Mouse (Mus musculus) brain, embryonic 14.5 days (tissue): ENCODE measurements around the gene Ice1. TPM values are rescaled to one million over a fixed set of nuclear protein-coding genes. Genes with fewer than 3 reads are reported as not detected.
A peak's percentile ranks its signal among the peaks of the same experiment; 100 is the strongest.

Experiments used
- DNase-seq: peaks from one replicate; pipeline ENCODE4 v3.0.0-alpha.2; 2011; ENCODE audit warnings: low read depth
- CTCF ChIP-seq: fragments of 200-500 bp; IDR thresholded peaks from 2 replicates; pipeline ENCODE4 v1.5.1; 2012; ENCODE audit warnings: inconsistent platforms, mild to moderate bottlenecking, moderate library complexity, borderline replicate concordance; ENCODE audit not compliant: insufficient read depth, insufficient read length; ENCODE audit errors: extremely low read depth
- POLR2A ChIP-seq: fragments of 200-500 bp; IDR thresholded peaks from 2 replicates; pipeline ENCODE4 v1.6.1; 2012; ENCODE audit warnings: mild to moderate bottlenecking, inconsistent platforms, borderline replicate concordance; ENCODE audit not compliant: poor library complexity, insufficient read depth, insufficient read length, severe bottlenecking; ENCODE audit errors: extremely low read depth
- polyA plus RNA-seq: library from polyadenylated mRNA; depleted of rRNA; stranded (reverse); fragments of >200 nt; gene quantifications from 2 replicates; pipeline ENCODE4 v1.2.3, GENCODE M21; 2012; rRNA removed

Gene Ice1
- 119 and 121 TPM in 2 replicates for polyA plus RNA-seq

DNA sequence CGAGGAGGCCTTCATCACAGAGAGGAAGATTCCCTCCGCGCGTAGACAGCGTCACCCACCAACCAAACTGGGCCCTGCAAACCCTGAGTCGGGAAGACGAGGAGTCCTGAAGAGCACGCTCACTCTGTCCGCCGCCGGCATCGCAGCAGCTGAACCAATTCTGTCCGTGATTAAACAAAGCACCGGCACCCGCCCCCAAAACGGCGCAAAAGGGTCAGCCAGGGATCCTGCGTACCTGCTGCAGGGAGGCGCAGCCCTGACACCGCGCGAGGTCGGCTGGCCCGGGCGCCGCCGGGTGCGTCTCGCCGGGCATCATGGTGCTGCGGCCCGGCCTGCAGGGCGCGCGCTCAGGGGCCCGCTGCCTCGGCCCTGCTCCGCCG, at the start of gene Ice1:
Gene Ice1 (minus strand): TSS at position 353 of the 380 bp plus-strand sequence.
- TF ChIP-seq POLR2A (no peak), CTCF (no peak)
- peak; percentile 66 for DNase-seq

GRCm38 (mm10) chr13:70685825-70686224, 48.4 kb upstream of the Ice1 start:
- DNase-seq = no peak

GRCm38 (mm10) chr13:70684976-70685609, 47.7 kb upstream of the Ice1 start:
- TF ChIP-seq CTCF = no peak
- no peak for TF ChIP-seq POLR2A
- DNase-seq = peak; percentile 56

More at GRCm38 (mm10) chr13:70685825-70686224, 48.4 kb upstream of the Ice1 start:
- TF ChIP-seq POLR2A (no peak), CTCF (no peak)

GRCm38 (mm10) chr13:70681411-70682183, 44.2 kb upstream of the Ice1 start:
- TF ChIP-seq CTCF (no peak), POLR2A (no peak)
- DNase-seq = no peak

DNA sequence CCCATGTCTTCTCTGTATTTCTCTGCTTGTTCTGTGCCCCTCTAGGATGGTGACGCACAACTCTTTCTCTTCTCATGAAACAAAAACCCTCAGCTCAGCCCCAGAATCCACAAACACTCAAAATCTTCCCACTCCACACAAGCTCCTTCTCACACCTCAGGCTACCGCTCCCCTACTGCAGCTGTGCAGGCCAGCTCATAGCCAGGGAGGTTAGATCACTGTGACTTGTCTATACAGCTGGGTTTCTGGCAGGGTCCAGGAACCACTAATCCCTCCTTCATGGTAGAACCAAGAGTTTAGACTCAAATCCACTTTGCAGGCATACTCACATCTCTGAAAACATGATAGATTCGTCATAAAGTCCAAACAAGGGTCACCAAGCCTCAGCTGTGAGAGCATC, 42.9 kb upstream of the Ice1 start:
- TF ChIP-seq POLR2A = no peak
- no peak for TF ChIP-seq CTCF
- no peak for DNase-seq

DNA sequence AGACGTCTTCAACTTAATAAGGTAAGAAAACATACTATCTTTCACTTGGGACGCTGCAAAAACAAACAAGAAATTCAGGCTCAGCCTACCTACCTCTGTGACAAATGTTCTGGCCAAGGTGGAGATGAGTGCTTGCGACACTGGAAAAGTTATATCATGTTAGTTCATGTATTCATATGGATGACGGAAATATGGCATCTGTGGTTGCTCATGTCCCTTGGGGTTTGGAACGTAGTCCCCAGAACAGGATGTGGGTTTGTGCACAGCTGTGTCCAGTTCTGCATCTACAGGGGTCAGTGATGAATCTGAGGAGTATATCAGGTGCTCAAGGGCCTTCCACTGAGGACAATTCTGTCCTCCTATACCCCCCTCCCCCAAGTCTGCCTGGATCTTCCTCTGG, 40.3 kb upstream of the Ice1 start:
- no peak for DNase-seq
- TF ChIP-seq POLR2A = no peak
- TF ChIP-seq CTCF = no peak

DNA sequence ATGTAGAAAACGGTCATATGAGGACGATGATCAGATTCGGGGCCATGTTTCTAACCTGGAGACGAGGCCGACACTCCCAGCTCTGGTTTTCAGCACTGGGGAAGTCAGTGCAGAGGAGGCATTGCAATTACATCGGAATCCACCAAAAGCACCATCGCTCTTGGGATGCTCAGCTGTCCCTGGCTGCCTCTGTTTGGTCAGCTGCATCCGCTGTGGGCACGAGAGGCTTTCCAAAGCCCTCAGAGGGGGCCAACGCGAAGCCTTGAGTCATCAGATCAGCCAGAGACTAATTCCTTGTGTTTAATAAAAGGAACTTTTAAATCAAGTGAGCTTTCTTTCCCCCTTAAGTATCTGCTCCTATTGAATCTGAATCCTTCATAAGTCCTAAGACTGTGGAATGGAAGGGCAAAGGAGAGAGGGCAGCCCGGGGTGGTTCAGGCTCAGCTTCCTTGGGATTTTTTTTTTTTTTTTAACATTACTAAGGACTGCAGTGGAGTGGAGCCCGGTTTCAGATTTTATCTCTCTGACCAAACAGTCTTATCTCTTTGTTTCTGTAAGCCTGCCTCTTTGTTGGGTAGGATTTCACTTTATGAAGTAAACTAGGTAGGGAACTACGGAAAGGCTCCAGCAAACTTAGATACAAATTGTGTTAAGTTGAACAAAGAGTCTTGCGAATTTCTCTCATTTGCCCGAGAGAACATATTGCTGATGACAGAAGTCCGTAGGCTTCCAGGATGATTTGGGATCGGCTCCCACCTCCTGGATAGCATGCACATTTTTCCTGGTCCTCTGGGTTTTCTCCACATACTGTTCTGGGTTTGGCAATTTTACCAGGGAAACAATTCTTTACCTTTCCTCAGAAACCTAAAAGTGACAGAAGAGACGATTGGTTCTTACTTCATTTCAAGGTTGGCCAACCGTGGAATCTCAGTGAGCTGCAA, 39.1 kb upstream of the Ice1 start:
- TF ChIP-seq CTCF (no peak), POLR2A (no peak)
- no peak for DNase-seq

- no peak for TF ChIP-seq POLR2A
- no peak for TF ChIP-seq CTCF
- DNase-seq = peak; percentile 23
Observed at GRCm38 (mm10) chr13:70674998-70675397, 37.6 kb upstream of the Ice1 start.

- TF ChIP-seq CTCF (no peak), POLR2A (no peak)
- peak; percentile 5 for DNase-seq
Observed at GRCm38 (mm10) chr13:70670080-70670479, 32.6 kb upstream of the Ice1 start.

GRCm38 (mm10) chr13:70659715-70660114, 22.3 kb upstream of the Ice1 start:
- TF ChIP-seq CTCF (no peak), POLR2A (no peak)
- no peak for DNase-seq

DNA sequence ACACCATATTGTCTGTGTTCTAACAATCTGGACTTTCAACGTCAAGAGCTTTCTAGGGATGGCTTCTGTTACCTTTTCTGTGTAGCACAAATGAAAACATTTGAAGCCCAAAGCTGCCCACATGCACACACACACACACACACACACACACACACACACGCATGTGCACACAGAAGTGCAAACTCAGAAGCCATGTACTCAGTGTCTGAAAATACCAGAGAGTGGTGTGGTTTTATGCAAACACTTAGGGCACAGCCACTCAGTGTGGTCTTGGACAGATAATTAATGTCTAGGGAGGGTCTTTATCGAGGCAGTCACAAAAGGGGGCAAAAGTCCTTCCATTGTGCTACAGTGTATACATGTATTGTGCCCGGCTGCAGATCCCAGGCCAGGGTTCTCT, 19.3 kb upstream of the Ice1 start:
- TF ChIP-seq POLR2A (no peak), CTCF (no peak)
- DNase-seq = no peak
